Mouse (Mus musculus) kidney, postnatal 4 days (tissue): ENCODE data around the gene Adamts2.

Experiments
- DNase-seq, 2 experiments: peaks; one replicate each; pipeline ENCODE4 v3.0.0; 2021; ENCODE audit warnings: mixed read lengths in 2 of 2

The Adamts2 gene

GRCm38 (mm10) chr11:50850177-50850735 lies 248.4 kb downstream of the Adamts2 start, which contains the start of gene Grm6:
Gene Grm6, plus strand, starts transcription at chr11:50850685.
- DNase-seq: no peak

- peak; percentile 38 to 63 for DNase-seq
These were observed 249.2 kb downstream of the Adamts2 start for GRCm38 (mm10) chr11:50850989-50851601.
